Mouse (Mus musculus) C2C12 (cell line): Measurements from ENCODE around the gene Fibp. TPM values are rescaled to one million over a fixed set of nuclear protein-coding genes. Genes with fewer than 3 reads are reported as not detected.

Source experiments
- H3K27me3 ChIP-seq: one replicate; pipeline ENCODE4 v1.6.1; 2011; ENCODE audit not compliant: control insufficient read depth, insufficient read depth, insufficient read length
- H3K36me3 ChIP-seq: one replicate; pipeline ENCODE4 v1.6.1; 2011; ENCODE audit not compliant: control insufficient read depth, insufficient read depth
- H3K4me3 ChIP-seq: one replicate; pipeline ENCODE4 v1.5.1; 2011; ENCODE audit warnings: mild to moderate bottlenecking, control low read depth; ENCODE audit not compliant: poor library complexity, insufficient read depth, severe bottlenecking
- H3K79me2 ChIP-seq: one replicate; pipeline ENCODE4 v1.6.1; 2011; ENCODE audit not compliant: control insufficient read depth, insufficient read depth
- H3K79me3 ChIP-seq: one replicate; pipeline ENCODE4 v1.6.1; 2011; ENCODE audit warnings: low read depth, control low read depth
- H3ac ChIP-seq: one replicate; pipeline ENCODE3; 2011; ENCODE audit warnings: low read depth; ENCODE audit not compliant: control insufficient read depth, insufficient read length
- CEBPB ChIP-seq: IDR thresholded peaks from one replicate; pipeline ENCODE4 v1.6.1; 2011; ENCODE audit warnings: low read depth, mild to moderate bottlenecking, control low read depth, moderate library complexity
- CTCF ChIP-seq: IDR thresholded peaks from one replicate; pipeline ENCODE4 v1.5.1; 2011; ENCODE audit not compliant: control insufficient read depth, insufficient read depth, insufficient read length
- FOSL1 ChIP-seq: IDR thresholded peaks from one replicate; pipeline ENCODE4 v1.8.0; 2011; ENCODE audit warnings: mild to moderate bottlenecking, low read length; ENCODE audit not compliant: poor library complexity, insufficient read depth, severe bottlenecking
- MAX ChIP-seq: IDR thresholded peaks from one replicate; pipeline ENCODE4 v1.6.1; 2011; ENCODE audit warnings: mild to moderate bottlenecking, control low read depth
- MYOD1 ChIP-seq: IDR thresholded peaks from one replicate; pipeline ENCODE4 v1.6.1; 2011; ENCODE audit warnings: low read depth; ENCODE audit not compliant: control insufficient read depth, insufficient read length
- MYOG ChIP-seq: IDR thresholded peaks from one replicate; pipeline ENCODE4 v1.6.1; 2011; ENCODE audit not compliant: control insufficient read depth, insufficient read length; ENCODE audit errors: extremely low read depth
- USF1 ChIP-seq: IDR thresholded peaks from one replicate; pipeline ENCODE4 v1.6.1; 2011; ENCODE audit warnings: low read depth, mild to moderate bottlenecking, control low read depth, moderate library complexity
- polyA plus RNA-seq: library from polyadenylated mRNA; unstranded; fragments of >200 nt; fragmentation: generic; extraction: Trizol; gene quantifications from one replicate; pipeline ENCODE4 v1.2.1, GENCODE M21; 2012; ENCODE audit warnings: missing spikeins

The Fibp gene
- polyA plus RNA-seq, 1 experiment, result 83.7 TPM

DNA sequence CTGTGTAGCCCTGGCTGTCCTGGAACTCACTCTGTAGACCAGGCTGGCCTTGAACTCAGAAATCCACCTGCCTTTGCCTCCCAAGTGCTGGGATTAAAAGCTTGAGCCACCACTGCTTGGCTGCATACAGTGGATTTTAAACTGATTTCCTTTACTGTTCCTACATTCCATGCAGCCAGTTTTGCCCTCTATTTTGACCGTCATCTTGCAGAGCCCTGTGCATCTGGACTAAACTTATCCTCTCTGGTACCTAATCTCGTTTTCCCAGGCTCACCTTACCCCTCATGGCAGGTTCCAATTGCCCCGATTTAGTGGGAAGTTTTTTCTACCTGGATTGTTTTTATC lies 52.6 kb downstream of the Fibp start:
- Histone ChIP-seq H3K4me3 (no peak overlapping the region), H3K79me3 (no peaks in the 10 kb centered on the region), H3K27me3 (no peaks in the 10 kb centered on the region), H3K79me2 (no peaks in the 10 kb centered on the region), H3ac (no peak overlapping the region), H3K36me3 (no peaks in the 10 kb centered on the region)
- TF ChIP-seq MYOD1, result no peak
- no peak for TF ChIP-seq MAX
- TF ChIP-seq CTCF, result no peak
- no peak for TF ChIP-seq CEBPB
- TF ChIP-seq FOSL1, result no peak
- TF ChIP-seq MYOG, result no peak
- TF ChIP-seq USF1, result no peak

Other genes with a start within 250 kb of the Fibp start
- 10.1 TPM for gene Pacs1, start 187.5 kb upstream of the Fibp start, polyA plus RNA-seq
- gene Sf3b2, start 165.2 kb upstream of the Fibp start, polyA plus RNA-seq, result 149 TPM
- gene Gal3st3, start 162.3 kb upstream of the Fibp start, polyA plus RNA-seq, result not detected
- not detected for gene Catsper1, start 124.9 kb upstream of the Fibp start, polyA plus RNA-seq
- gene Cst6, start 111.0 kb upstream of the Fibp start, polyA plus RNA-seq, result 85.8 TPM
- gene Eif1ad, start 93.9 kb upstream of the Fibp start, polyA plus RNA-seq, result 48.5 TPM
- gene Banf1, start 93.4 kb upstream of the Fibp start, polyA plus RNA-seq, result 506 TPM
- 68.5 TPM for gene Sart1, start 71.9 kb upstream of the Fibp start, polyA plus RNA-seq
- 0.02 TPM for gene Tsga10ip, start 58.1 kb upstream of the Fibp start, polyA plus RNA-seq
- 428 TPM for gene Drap1, start 35.6 kb upstream of the Fibp start, polyA plus RNA-seq
- 90.3 TPM for gene AI837181, start 35.5 kb upstream of the Fibp start, polyA plus RNA-seq
- gene Fosl1, start 13.1 kb upstream of the Fibp start, polyA plus RNA-seq, result 146 TPM
- 30.5 TPM for gene Ccdc85b, start 2.7 kb upstream of the Fibp start, polyA plus RNA-seq
- gene Ctsw, start 7.9 kb downstream of the Fibp start, polyA plus RNA-seq, result 4.8 TPM
- 177 TPM for gene Efemp2, start 13.3 kb downstream of the Fibp start, polyA plus RNA-seq
- gene Mus81, start 27.8 kb downstream of the Fibp start, polyA plus RNA-seq, result 50.3 TPM
- gene Cfl1, start 29.8 kb downstream of the Fibp start, polyA plus RNA-seq, result 2,315 TPM
- 0.15 TPM for gene 1700020D05Rik, start 43.2 kb downstream of the Fibp start, polyA plus RNA-seq
- gene Snx32, start 49.9 kb downstream of the Fibp start, polyA plus RNA-seq, result 1.1 TPM
- not detected for gene Ovol1, start 100.0 kb downstream of the Fibp start, polyA plus RNA-seq
- 3.9 TPM for gene Ap5b1, start 107.4 kb downstream of the Fibp start, polyA plus RNA-seq
- gene Rnaseh2c, start 141.3 kb downstream of the Fibp start, polyA plus RNA-seq, result 77.8 TPM
- 48.4 TPM for gene Kat5, start 149.6 kb downstream of the Fibp start, polyA plus RNA-seq
- gene Rela, start 176.9 kb downstream of the Fibp start, polyA plus RNA-seq, result 56.5 TPM
- 22.9 TPM for gene Sipa1, start 203.1 kb downstream of the Fibp start, polyA plus RNA-seq
- gene Map3k11, start 228.1 kb downstream of the Fibp start, polyA plus RNA-seq, result 24.2 TPM
- gene Pcnx3, start 228.3 kb downstream of the Fibp start, polyA plus RNA-seq, result 28.0 TPM
- 0.19 TPM for gene Kcnk7, start 243.8 kb downstream of the Fibp start, polyA plus RNA-seq